Mouse (Mus musculus) frontal cortex, postnatal 10 days (tissue): ENCODE results near the gene Stx19.
A peak's percentile ranks its signal among the peaks of the same experiment; 100 is the strongest.

Source experiments
- DNase-seq, 2 experiments: peaks; one replicate each; pipeline ENCODE4 v3.0.0; 2022; ENCODE audit warnings: low spot score in 2 of 2, mixed read lengths in 1 of 2

Gene Stx19

GRCm38 (mm10) chr16:62814491-62814890 lies at the start of gene Stx19:
TSS of gene Stx19 (plus strand) at chr16:62814676.
- no peak for DNase-seq

- DNase-seq, result no peak
These were observed 41.0 kb upstream of the Stx19 start for GRCm38 (mm10) chr16:62773462-62773861.

GRCm38 (mm10) chr16:62776034-62776433 lies 38.4 kb upstream of the Stx19 start:
- no peak for DNase-seq

GRCm38 (mm10) chr16:62778282-62778681 lies 36.2 kb upstream of the Stx19 start:
- DNase-seq, result no peak

- no peak for DNase-seq
These were observed 32.2 kb upstream of the Stx19 start for GRCm38 (mm10) chr16:62782229-62782628.

GRCm38 (mm10) chr16:62786621-62787331 lies 27.7 kb upstream of the Stx19 start, which contains the start of gene Nsun3:
TSS of gene Nsun3 (minus strand) at chr16:62786818.
- peak; percentile 91 to 92 for DNase-seq

- DNase-seq, result no peak
These were observed 17.9 kb upstream of the Stx19 start for GRCm38 (mm10) chr16:62796608-62797007.

- DNase-seq, result no peak
These were observed 15.7 kb upstream of the Stx19 start for GRCm38 (mm10) chr16:62798808-62799207.

GRCm38 (mm10) chr16:62799426-62799825 lies 15.1 kb upstream of the Stx19 start:
- DNase-seq, result no peak

- no peak for DNase-seq
These were observed 14.6 kb upstream of the Stx19 start for GRCm38 (mm10) chr16:62799839-62800238.

- DNase-seq, result no peak
These were observed 9.9 kb upstream of the Stx19 start for GRCm38 (mm10) chr16:62804621-62805020.

GRCm38 (mm10) chr16:62807249-62807979 lies 7.1 kb upstream of the Stx19 start:
- no peak for DNase-seq

- DNase-seq, result no peak
These were observed 3.6 kb upstream of the Stx19 start for GRCm38 (mm10) chr16:62810855-62811254.

- DNase-seq, result no peak
These were observed 686 bp upstream of the Stx19 start for GRCm38 (mm10) chr16:62813790-62814189.

- no peak for DNase-seq
These were observed 8.0 kb downstream of the Stx19 start for GRCm38 (mm10) chr16:62822472-62822871.

GRCm38 (mm10) chr16:62826156-62827001 lies 11.9 kb downstream of the Stx19 start:
- no peak for DNase-seq

- no peak for DNase-seq
These were observed 17.6 kb downstream of the Stx19 start for GRCm38 (mm10) chr16:62832027-62832426.

GRCm38 (mm10) chr16:62832481-62832880 lies 18.0 kb downstream of the Stx19 start:
- no peak for DNase-seq

- no peak for DNase-seq
These were observed 19.7 kb downstream of the Stx19 start for GRCm38 (mm10) chr16:62834016-62834735.

- no peak for DNase-seq
These were observed 30.9 kb downstream of the Stx19 start for GRCm38 (mm10) chr16:62845341-62845740.

- DNase-seq, result peak; percentile 92 to 95
These were observed 32.2 kb downstream of the Stx19 start, which contains the start of gene Arl13b for GRCm38 (mm10) chr16:62846498-62847312. TSS of gene Arl13b (minus strand) at chr16:62847040.
